Mouse (Mus musculus) hindbrain, embryonic 11.5 days (tissue): ENCODE data around the gene Emp1. TPM values are rescaled to one million over a fixed set of nuclear protein-coding genes. Genes with fewer than 3 reads are reported as not detected.

Experiments used
- ATAC-seq: fragments of 200-750 bp; cut with Nextera tagmentation; 2 replicates; pipeline ENCODE4 v1.8.0; 2017; ENCODE audit warnings: mild to moderate bottlenecking, moderate TSS enrichment, moderate library complexity; ENCODE audit not compliant: low FRiP score
- DNase-seq: peaks from one replicate; pipeline ENCODE4 v3.0.0-alpha.2; 2015; ENCODE audit warnings: low spot score
- H3K27ac ChIP-seq: fragments of 300-500 bp; sonication (generic); 2 replicates; pipeline ENCODE4 v1.5.1; 2014; ENCODE audit warnings: mild to moderate bottlenecking, low read depth, low read length
- H3K27me3 ChIP-seq: fragments of 300-500 bp; sonication (generic); 2 replicates; pipeline ENCODE4 v1.6.1; 2014; ENCODE audit warnings: mild to moderate bottlenecking, low read length, moderate library complexity, mixed read lengths; ENCODE audit not compliant: control insufficient read depth, insufficient read depth
- H3K36me3 ChIP-seq: fragments of 300-500 bp; sonication (generic); 2 replicates; pipeline ENCODE4 v1.6.1; 2014; ENCODE audit warnings: mild to moderate bottlenecking, low read length, moderate library complexity, mixed read lengths; ENCODE audit not compliant: control insufficient read depth, insufficient read depth
- H3K4me1 ChIP-seq: fragments of 300-500 bp; sonication (generic); replicated peaks from 2 replicates; pipeline ENCODE4 v1.6.1; 2014; ENCODE audit warnings: low read length, mixed read lengths; ENCODE audit not compliant: control insufficient read depth, insufficient read depth
- H3K4me2 ChIP-seq: fragments of 300-500 bp; sonication (generic); replicated peaks from 2 replicates; pipeline ENCODE4 v1.6.1; 2014; ENCODE audit warnings: mild to moderate bottlenecking, low read depth, low read length
- H3K4me3 ChIP-seq: fragments of 300-500 bp; sonication (generic); 2 replicates; pipeline ENCODE4 v1.5.1; 2014; ENCODE audit warnings: low read depth, low read length
- H3K9ac ChIP-seq: fragments of 300-500 bp; sonication (generic); 2 replicates; pipeline ENCODE4 v1.6.1; 2014; ENCODE audit warnings: low read depth, low read length
- H3K9me3 ChIP-seq: fragments of 300-500 bp; sonication (generic); 2 replicates; pipeline ENCODE4 v1.6.1; 2016; ENCODE audit warnings: low read length; ENCODE audit not compliant: control insufficient read depth
- WGBS: fragments of 180-500 bp; shearing (Covaris S2); extraction: QIAGEN DNeasy Blood & Tissue Kit; methylation state at CpG from one replicate; pipeline ENCODE4 v1.1.7; 2014; 5-methylcytosine and 5-hydroxymethylcytosine counted together
- polyA plus RNA-seq: library from polyadenylated mRNA; unstranded; fragments of >200 nt; fragmentation: Nextera tagmentation; extraction: Ambion mirVana; gene quantifications from 2 replicates; pipeline ENCODE4 v1.2.1, GENCODE M21; 2014

Gene Emp1
- 6.9 and 8.8 TPM in 2 replicates for polyA plus RNA-seq

DNA sequence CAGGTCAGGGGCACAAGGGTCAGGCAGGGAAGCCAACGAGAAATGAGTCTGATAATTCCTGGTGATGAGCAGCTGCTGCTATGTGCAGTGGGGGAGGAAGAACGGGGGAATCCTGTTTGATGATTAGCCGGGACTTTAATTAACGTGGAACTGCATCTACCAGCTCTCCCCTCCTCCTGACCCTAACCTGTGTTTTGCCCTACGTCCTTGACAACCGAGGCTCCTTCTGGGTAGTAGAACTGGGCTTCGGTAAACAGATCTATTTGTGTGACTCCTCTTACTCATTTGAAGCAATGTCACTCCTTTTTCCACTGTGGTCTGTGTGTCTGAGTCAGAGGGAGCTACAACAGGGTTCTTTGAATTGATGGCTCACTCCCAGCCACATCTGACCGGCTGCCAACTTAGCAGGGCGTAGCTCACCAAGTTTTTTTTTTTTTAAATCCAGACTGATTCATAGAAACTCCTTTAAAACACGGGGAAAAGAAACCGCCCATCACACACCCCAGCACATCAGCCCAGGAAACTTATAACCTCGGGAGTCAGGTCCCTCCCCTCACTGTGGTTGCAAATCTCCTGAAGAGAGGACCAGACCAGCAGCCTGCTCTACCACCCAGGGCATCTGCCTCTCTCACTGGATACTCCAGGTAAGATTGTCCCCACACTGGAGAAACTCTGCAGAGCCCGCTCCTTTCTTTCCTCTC, at the start of gene Emp1:
TSS of gene Emp1 (plus strand) at position 87 of the 701 bp plus-strand sequence.
- H3K4me2 ChIP-seq, result no peak within 1 kb of the TSS
- no peak within 1 kb of the TSS for H3K9ac ChIP-seq
- no peak for DNase-seq
- H3K36me3 ChIP-seq, result no peaks in the 10 kb centered on the region
- H3K27me3 ChIP-seq, result no peaks in the 10 kb centered on the region
- H3K4me1 ChIP-seq, result no peaks in the 10 kb centered on the region
- H3K9me3 ChIP-seq, result no peaks in the 10 kb centered on the region
- ATAC-seq, result 0 out of 2 replicates have a peak, but pooled peaks have one; percentile 27
- no peak within 1 kb of the TSS for H3K4me3 ChIP-seq
- no peak within 1 kb of the TSS for H3K27ac ChIP-seq
- WGBS, result 44% methylated on average over 13 of the region's 13 CpGs

- ATAC-seq, result no peak
- H3K36me3 ChIP-seq, result no peaks in the 10 kb centered on the region
- WGBS, result 68% methylated on average over 9 of the region's 9 CpGs
Measured at GRCm38 (mm10) chr6:135313981-135314380, 48.4 kb upstream of the Emp1 start.

GRCm38 (mm10) chr6:135316141-135316540, 46.2 kb upstream of the Emp1 start:
- WGBS, result 96% methylated on average over 2 of the region's 2 CpGs

More at GRCm38 (mm10) chr6:135313981-135314380, 48.4 kb upstream of the Emp1 start:
- H3K27me3 ChIP-seq, result no peaks in the 10 kb centered on the region
- H3K9me3 ChIP-seq, result no peaks in the 10 kb centered on the region
- no peak overlapping the region for H3K4me3 ChIP-seq
- DNase-seq, result no peak
- H3K4me2 ChIP-seq, result no peak overlapping the region
- H3K9ac ChIP-seq, result no peak overlapping the region
- no peak overlapping the region for H3K27ac ChIP-seq
- H3K4me1 ChIP-seq, result no peaks in the 10 kb centered on the region

DNA sequence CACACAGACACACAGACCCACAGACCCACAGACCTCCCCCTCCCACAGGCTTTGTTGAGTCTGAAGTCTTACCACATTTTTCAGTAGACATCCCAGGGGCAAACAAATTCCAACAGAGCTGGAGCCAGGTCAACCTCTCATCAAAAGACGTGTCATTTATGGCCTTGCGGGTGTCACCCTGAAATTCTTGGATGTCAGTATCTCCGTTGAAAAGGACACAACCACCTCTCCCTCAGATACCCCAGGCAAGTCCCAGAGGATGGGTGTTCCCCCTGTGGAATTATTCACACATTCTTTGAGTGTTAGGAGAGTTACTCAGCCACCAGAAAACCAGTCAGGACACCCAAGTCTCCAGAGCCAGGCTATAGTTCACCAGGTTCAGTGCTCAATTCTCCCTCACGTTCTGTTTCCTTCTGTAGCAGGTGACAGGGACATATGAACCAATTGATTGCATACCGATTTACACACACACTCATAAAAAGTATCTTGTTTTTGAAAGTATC, 42.9 kb upstream of the Emp1 start:
- Histone ChIP-seq H3K4me1 (no peaks in the 10 kb centered on the region), H3K36me3 (no peaks in the 10 kb centered on the region), H3K9me3 (no peaks in the 10 kb centered on the region), H3K9ac (no peak overlapping the region), H3K4me2 (no peak overlapping the region), H3K27ac (no peak overlapping the region), H3K27me3 (no peaks in the 10 kb centered on the region), H3K4me3 (no peak overlapping the region)
- ATAC-seq, result no peak
- 84% methylated on average over 5 of the region's 5 CpGs for WGBS
- DNase-seq, result no peak

More at GRCm38 (mm10) chr6:135316141-135316540, 46.2 kb upstream of the Emp1 start:
- DNase-seq (no peak), ATAC-seq (no peak)
- H3K27ac ChIP-seq, result no peak overlapping the region
- H3K27me3 ChIP-seq, result no peaks in the 10 kb centered on the region
- H3K9ac ChIP-seq, result no peak overlapping the region
- H3K4me1 ChIP-seq, result no peaks in the 10 kb centered on the region
- no peak overlapping the region for H3K4me2 ChIP-seq
- H3K36me3 ChIP-seq, result no peaks in the 10 kb centered on the region
- H3K9me3 ChIP-seq, result no peaks in the 10 kb centered on the region
- no peak overlapping the region for H3K4me3 ChIP-seq

DNA sequence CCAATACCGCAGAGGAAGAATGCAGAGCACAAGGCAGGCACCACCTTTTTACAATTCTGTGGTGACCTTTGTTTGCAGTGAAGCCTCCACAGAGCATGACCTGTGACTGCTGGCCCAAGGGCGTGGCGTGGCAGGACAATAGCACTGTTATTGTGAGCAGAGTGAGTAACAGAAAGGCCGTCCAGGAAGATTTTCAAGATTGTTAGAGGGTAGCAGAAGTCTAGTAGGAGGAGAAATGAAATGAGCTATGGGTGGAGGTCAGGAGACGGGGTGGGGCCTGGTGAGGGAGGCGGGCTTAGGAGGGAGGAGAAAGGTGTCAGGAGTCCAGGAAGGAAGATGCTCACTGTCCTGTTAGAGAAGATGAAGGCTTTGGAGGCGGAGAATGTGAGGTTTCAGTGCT, 39.6 kb upstream of the Emp1 start:
- Histone ChIP-seq H3K9ac (no peak overlapping the region), H3K4me1 (no peaks in the 10 kb centered on the region), H3K27me3 (no peaks in the 10 kb centered on the region), H3K4me3 (no peak overlapping the region), H3K4me2 (no peak overlapping the region), H3K36me3 (no peaks in the 10 kb centered on the region), H3K27ac (peak overlapping the region; percentile 7; the same call in 1 of the 2 replicates), H3K9me3 (no peaks in the 10 kb centered on the region)
- ATAC-seq (no peak), DNase-seq (no peak)
- 60% methylated on average over 7 of the region's 7 CpGs for WGBS

DNA sequence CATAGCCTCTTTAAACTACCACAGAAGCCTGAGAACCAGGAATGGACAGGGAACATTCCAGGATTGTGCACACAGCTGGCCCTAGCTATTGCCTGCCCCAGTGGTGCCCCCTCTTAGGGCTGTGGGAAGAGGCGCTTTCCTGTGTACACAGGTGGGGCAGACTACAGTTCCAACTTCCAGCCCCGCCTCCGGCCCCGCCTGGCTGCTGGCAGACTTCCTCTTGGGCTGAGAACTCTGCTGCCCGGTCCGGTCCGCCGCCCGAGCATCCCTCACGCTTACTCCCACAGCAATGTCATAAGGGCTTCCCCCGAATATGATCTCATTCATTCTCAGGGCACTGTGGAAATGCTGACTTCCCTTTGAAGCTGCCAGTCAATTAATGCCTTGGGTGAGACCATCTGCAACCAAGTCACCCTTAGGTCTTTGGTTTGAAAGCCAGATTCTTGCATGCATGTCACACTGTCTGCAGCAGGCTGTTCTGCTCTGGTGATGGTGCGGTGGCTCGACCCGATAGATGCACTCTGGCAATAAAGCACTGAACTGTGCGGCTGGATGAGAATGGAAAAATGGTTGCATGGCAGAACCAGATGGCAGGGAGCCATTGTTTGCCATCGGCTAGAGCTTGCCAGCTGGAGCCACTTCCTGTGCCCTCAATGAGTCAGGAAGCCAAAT, 38.9 kb upstream of the Emp1 start:
- Histone ChIP-seq H3K27me3 (no peaks in the 10 kb centered on the region), H3K9me3 (no peaks in the 10 kb centered on the region), H3K4me3 (no peak overlapping the region), H3K9ac (no peak overlapping the region), H3K4me2 (no peak overlapping the region), H3K27ac (peak overlapping the region; percentile 7; the same call in 1 of the 2 replicates), H3K4me1 (no peaks in the 10 kb centered on the region), H3K36me3 (no peaks in the 10 kb centered on the region)
- WGBS, result 46% methylated on average over 16 of the region's 16 CpGs
- ATAC-seq, result 0 out of 2 replicates have a peak, but pooled peaks have one; percentile 35
- DNase-seq, result peak; percentile 20

- Histone ChIP-seq H3K9me3 (no peaks in the 10 kb centered on the region), H3K27me3 (no peaks in the 10 kb centered on the region), H3K27ac (no peak overlapping the region), H3K36me3 (no peaks in the 10 kb centered on the region), H3K4me1 (no peaks in the 10 kb centered on the region), H3K4me3 (no peak overlapping the region), H3K4me2 (no peak overlapping the region), H3K9ac (no peak overlapping the region)
- DNase-seq, result no peak
- WGBS, result 81% methylated on average over 3 of the region's 3 CpGs
- ATAC-seq, result no peak
Measured at GRCm38 (mm10) chr6:135324111-135324510, 38.2 kb upstream of the Emp1 start.

DNA sequence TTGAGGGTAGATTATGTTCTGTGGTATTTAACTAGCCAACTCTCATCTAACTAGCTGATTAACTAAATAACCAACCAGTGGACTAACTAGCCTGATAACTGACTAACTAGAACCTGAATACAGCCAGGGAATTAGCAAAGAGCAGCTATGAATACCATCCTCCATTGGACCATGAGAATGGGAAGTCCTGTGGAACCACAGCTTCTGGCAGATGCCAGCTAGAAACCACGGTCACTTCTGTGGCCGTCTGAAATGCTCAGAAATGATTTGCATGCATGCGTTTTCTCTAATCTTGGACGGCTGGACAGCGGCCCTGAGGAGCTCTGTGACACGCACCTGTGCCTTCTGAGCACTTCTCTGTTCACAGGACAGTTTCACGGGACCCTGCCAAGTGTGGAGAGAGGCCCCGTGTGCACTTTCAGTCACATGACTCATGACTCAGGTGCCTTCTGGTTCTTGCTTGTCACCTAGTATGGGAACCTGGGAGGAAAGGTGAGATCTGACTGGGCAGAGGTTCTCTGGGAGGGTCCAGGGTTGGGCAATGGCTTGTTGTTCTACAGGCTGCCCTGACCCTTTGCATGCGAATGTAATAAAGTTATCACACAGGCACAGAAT, 37.6 kb upstream of the Emp1 start:
- no peak for ATAC-seq
- 83% methylated on average over 9 of the region's 9 CpGs for WGBS

More for the DNA sequence above, 37.6 kb upstream of the Emp1 start:
- Histone ChIP-seq H3K27ac (no peak overlapping the region), H3K4me1 (no peaks in the 10 kb centered on the region), H3K4me3 (no peak overlapping the region), H3K4me2 (no peak overlapping the region), H3K36me3 (no peaks in the 10 kb centered on the region), H3K9ac (no peak overlapping the region), H3K9me3 (no peaks in the 10 kb centered on the region), H3K27me3 (no peaks in the 10 kb centered on the region)
- no peak for DNase-seq
